Mouse (Mus musculus) stomach, postnatal 0 days (tissue): Measurements from ENCODE around the gene P2ry12. TPM values are rescaled to one million over a fixed set of nuclear protein-coding genes. Genes with fewer than 3 reads are reported as not detected.

ENCODE experiments used
- ATAC-seq: fragments of 200-750 bp; cut with Nextera tagmentation; 2 replicates; pipeline ENCODE4 v1.8.0; 2017; ENCODE audit not compliant: low FRiP score, low TSS enrichment
- DNase-seq: peaks from one replicate; pipeline ENCODE4 v3.0.0-alpha.2; 2016; ENCODE audit warnings: low spot score
- H3K27ac ChIP-seq: fragments of 300-500 bp; sonication (generic); replicated peaks from 2 replicates; pipeline ENCODE4 v1.5.1; 2014; ENCODE audit warnings: mild to moderate bottlenecking, control low read depth
- H3K27me3 ChIP-seq: fragments of 300-500 bp; sonication (generic); 2 replicates; pipeline ENCODE4 v1.6.1; 2014; ENCODE audit warnings: low read length; ENCODE audit not compliant: control insufficient read depth, insufficient read depth
- H3K36me3 ChIP-seq: fragments of 300-500 bp; sonication (generic); 2 replicates; pipeline ENCODE4 v1.6.1; 2014; ENCODE audit warnings: low read length, mixed read lengths; ENCODE audit not compliant: control insufficient read depth, insufficient read depth
- H3K4me1 ChIP-seq: fragments of 300-500 bp; sonication (generic); replicated peaks from 2 replicates; pipeline ENCODE4 v1.6.1; 2014; ENCODE audit warnings: antibody characterized with exemption; ENCODE audit not compliant: control insufficient read depth, insufficient read depth
- H3K4me2 ChIP-seq: fragments of 300-500 bp; sonication (generic); replicated peaks from 2 replicates; pipeline ENCODE4 v1.6.1; 2014; ENCODE audit warnings: low read depth, mild to moderate bottlenecking, control low read depth, moderate library complexity
- H3K4me3 ChIP-seq: fragments of 300-500 bp; sonication (generic); 2 replicates; pipeline ENCODE4 v1.5.1; 2014; ENCODE audit warnings: low read depth, low read length, control low read depth
- H3K9ac ChIP-seq: fragments of 300-500 bp; sonication (generic); 2 replicates; pipeline ENCODE4 v1.6.1; 2014; ENCODE audit warnings: mild to moderate bottlenecking, low read length, control low read depth, mixed read lengths
- H3K9me3 ChIP-seq: fragments of 300-500 bp; sonication (generic); 2 replicates; pipeline ENCODE4 v1.6.1; 2016; ENCODE audit warnings: low read length; ENCODE audit not compliant: control insufficient read depth
- CTCF ChIP-seq: IDR thresholded peaks from 2 replicates; pipeline ENCODE4 v1.5.1; 2016; ENCODE audit warnings: antibody characterized with exemption, low read depth, mild to moderate bottlenecking, moderate library complexity
- EP300 ChIP-seq: optimal IDR thresholded peaks from 2 replicates; pipeline ENCODE3; 2016; ENCODE audit warnings: antibody characterized with exemption
- WGBS: fragments of 180-500 bp; shearing (Covaris S2); extraction: QIAGEN DNeasy Blood & Tissue Kit; methylation state at CpG from one replicate; pipeline ENCODE4 v1.1.7; 2014; 5-methylcytosine and 5-hydroxymethylcytosine counted together
- polyA plus RNA-seq: library from polyadenylated mRNA; unstranded; fragments of >200 nt; fragmentation: Nextera tagmentation; extraction: Ambion mirVana; gene quantifications from 2 replicates; pipeline ENCODE4 v1.2.1, GENCODE M21; 2015

The P2ry12 gene
- polyA plus RNA-seq, 1 experiment from 2014 or later, result 2.9 TPM

- H3K27ac ChIP-seq, result peak overlapping the region; percentile 53
- no peaks in the 10 kb centered on the region for H3K36me3 ChIP-seq
- no peak overlapping the region for H3K4me3 ChIP-seq
- H3K4me2 ChIP-seq, result no peak overlapping the region
- H3K4me1 ChIP-seq, result no peaks in the 10 kb centered on the region; the same call in 1 of the 2 replicates
- DNase-seq (no peak), ATAC-seq (peak; percentile 26; the same call in 1 of the 2 replicates)
- TF ChIP-seq EP300 (no peak), CTCF (no peak)
- no peaks in the 10 kb centered on the region for H3K9me3 ChIP-seq
- 31% methylated on average over 2 of the region's 2 CpGs for WGBS
- no peaks in the 10 kb centered on the region for H3K27me3 ChIP-seq
- no peak overlapping the region for H3K9ac ChIP-seq
Measured at GRCm38 (mm10) chr3:59169921-59170627, 92.6 kb downstream of the P2ry12 start.

- H3K4me1 ChIP-seq, result no peaks in the 10 kb centered on the region; the same call in 1 of the 2 replicates
- WGBS, result 56% methylated on average over 4 of the region's 4 CpGs
- H3K36me3 ChIP-seq, result no peaks in the 10 kb centered on the region
- no peaks in the 10 kb centered on the region for H3K27me3 ChIP-seq
- H3K27ac ChIP-seq, result peak overlapping the region; percentile 37
- DNase-seq (no peak), ATAC-seq (no peak)
- no peak overlapping the region for H3K4me3 ChIP-seq
- H3K9ac ChIP-seq, result no peak overlapping the region
- TF ChIP-seq EP300, result no peak
- TF ChIP-seq CTCF, result peak; percentile 48
- no peaks in the 10 kb centered on the region for H3K9me3 ChIP-seq
- no peak overlapping the region for H3K4me2 ChIP-seq
Measured at GRCm38 (mm10) chr3:59169215-59169614, 93.5 kb downstream of the P2ry12 start.

- 77% methylated on average over 6 of the region's 6 CpGs for WGBS
- no peak for ATAC-seq
- no peak overlapping the region for H3K9ac ChIP-seq
- TF ChIP-seq EP300 (no peak), CTCF (peak; percentile 42)
- no peak for DNase-seq
- H3K27ac ChIP-seq, result peak overlapping the region; percentile 37
- H3K4me2 ChIP-seq, result no peak overlapping the region
- H3K4me3 ChIP-seq, result no peak overlapping the region
- H3K27me3 ChIP-seq, result no peaks in the 10 kb centered on the region
- H3K36me3 ChIP-seq, result no peaks in the 10 kb centered on the region
- H3K9me3 ChIP-seq, result no peaks in the 10 kb centered on the region
- no peaks in the 10 kb centered on the region; the same call in 1 of the 2 replicates for H3K4me1 ChIP-seq
Measured at GRCm38 (mm10) chr3:59168476-59168875, 94.2 kb downstream of the P2ry12 start.

GRCm38 (mm10) chr3:59167417-59168054 lies 95.1 kb downstream of the P2ry12 start:
- no peaks in the 10 kb centered on the region for H3K9me3 ChIP-seq
- H3K36me3 ChIP-seq, result no peaks in the 10 kb centered on the region
- no peak overlapping the region for H3K4me3 ChIP-seq
- DNase-seq (no peak), ATAC-seq (peak; percentile 45; the same call in 1 of the 2 replicates)
- no peaks in the 10 kb centered on the region for H3K27me3 ChIP-seq
- peak overlapping the region; percentile 65 for H3K27ac ChIP-seq
- H3K4me1 ChIP-seq, result no peaks in the 10 kb centered on the region; the same call in 1 of the 2 replicates
- WGBS, result 45% methylated on average over 2 of the region's 2 CpGs
- no peak overlapping the region for H3K4me2 ChIP-seq
- H3K9ac ChIP-seq, result no peak overlapping the region
- no peak for TF ChIP-seq CTCF
- no peak for TF ChIP-seq EP300

Other genes with a start within 250 kb of the P2ry12 start
- 0.19 and 0.33 TPM in 2 replicates for gene Gpr171, start 161.1 kb downstream of the P2ry12 start, polyA plus RNA-seq
- 9.8 and 13.4 TPM in 2 replicates for gene P2ry14, start 109.3 kb downstream of the P2ry12 start, polyA plus RNA-seq
- 46.9 and 49.3 TPM in 2 replicates for gene Gpr87, start 67.8 kb downstream of the P2ry12 start, polyA plus RNA-seq
- 1.6 and 1.7 TPM in 2 replicates for gene P2ry13, start 52.0 kb downstream of the P2ry12 start, polyA plus RNA-seq
- gene Igsf10, start 81.5 kb upstream of the P2ry12 start, polyA plus RNA-seq, result 3.2 and 4.5 TPM in 2 replicates